Mouse (Mus musculus) erythroblast, embryonic 14.5 days (primary cell): Measurements from ENCODE around the gene Tmem274.

Source experiments
- GATA1 ChIP-seq: IDR thresholded peaks from 2 replicates; pipeline ENCODE4 v1.6.1; 2012; ENCODE audit warnings: low read length, inconsistent platforms, mixed read lengths
- TAL1 ChIP-seq: IDR thresholded peaks from 3 replicates; pipeline ENCODE4 v1.6.1; 2012; ENCODE audit warnings: low read length, inconsistent platforms, mixed read lengths

DNA sequence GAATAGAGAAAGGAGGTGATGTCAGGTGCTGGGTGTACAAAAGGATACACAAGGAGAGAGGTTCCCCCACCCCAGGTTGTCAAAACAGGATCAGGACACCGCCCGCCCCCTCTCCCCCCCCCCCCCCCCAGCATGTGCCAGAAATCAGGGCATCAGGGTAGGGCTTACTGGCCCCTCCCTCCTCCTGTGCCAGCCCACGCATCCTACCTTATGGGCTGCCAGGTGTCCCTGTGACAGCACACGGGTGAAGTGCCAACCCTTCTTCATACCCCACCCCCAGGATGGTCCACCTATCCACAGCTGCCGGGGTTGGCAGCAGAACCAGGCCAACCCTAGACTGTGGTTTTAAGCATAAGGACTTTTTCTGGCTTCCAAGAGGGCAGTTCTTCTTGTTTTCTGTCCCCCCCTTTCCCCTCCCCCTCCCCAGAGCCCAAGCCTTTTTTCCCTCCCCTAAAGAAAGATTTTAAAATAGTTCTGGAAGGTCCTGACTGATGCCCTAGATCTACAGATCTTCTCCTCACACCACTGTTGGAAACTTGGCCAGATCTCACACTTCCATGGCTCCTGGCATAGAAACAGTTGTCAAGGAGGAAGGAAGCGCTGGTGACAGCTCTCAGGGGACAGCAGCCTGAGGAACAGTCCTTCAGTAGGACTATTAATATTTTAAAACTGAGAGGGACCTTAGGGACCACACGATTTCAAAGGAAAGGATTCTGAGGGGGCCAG, 15.4 kb upstream of the Tmem274 start:
- TF ChIP-seq GATA1 = no peak
- TF ChIP-seq TAL1 = no peak
